Mouse (Mus musculus) midbrain, embryonic 12.5 days (tissue): Measurements from ENCODE around the gene Chmp2a. TPM values are rescaled to one million over a fixed set of nuclear protein-coding genes. Genes with fewer than 3 reads are reported as not detected.

Experiments
- ATAC-seq: fragments of 200-750 bp; cut with Nextera tagmentation; 2 replicates; pipeline ENCODE4 v1.8.0; 2017; ENCODE audit warnings: low read depth, moderate TSS enrichment, moderate library complexity; ENCODE audit not compliant: low FRiP score
- H3K27ac ChIP-seq: fragments of 300-500 bp; sonication (generic); replicated peaks from 2 replicates; pipeline ENCODE4 v1.5.1; 2016; ENCODE audit warnings: mild to moderate bottlenecking
- H3K27me3 ChIP-seq: fragments of 300-500 bp; sonication (generic); 2 replicates; pipeline ENCODE4 v1.6.1; 2016; ENCODE audit warnings: mild to moderate bottlenecking
- H3K36me3 ChIP-seq: fragments of 300-500 bp; sonication (generic); 2 replicates; pipeline ENCODE4 v1.6.1; 2016
- H3K4me1 ChIP-seq: fragments of 300-500 bp; sonication (generic); 2 replicates; pipeline ENCODE4 v1.6.1; 2016
- H3K4me2 ChIP-seq: fragments of 300-500 bp; sonication (generic); replicated peaks from 2 replicates; pipeline ENCODE4 v1.6.1; 2016; ENCODE audit warnings: mild to moderate bottlenecking, moderate library complexity
- H3K4me3 ChIP-seq: fragments of 300-500 bp; sonication (generic); 2 replicates; pipeline ENCODE4 v1.5.1; 2016; ENCODE audit warnings: mild to moderate bottlenecking
- H3K9ac ChIP-seq: fragments of 300-500 bp; sonication (generic); replicated peaks from 2 replicates; pipeline ENCODE4 v1.6.1; 2016; ENCODE audit warnings: mild to moderate bottlenecking, moderate library complexity
- H3K9me3 ChIP-seq: fragments of 300-500 bp; sonication (generic); 2 replicates; pipeline ENCODE4 v1.6.1; 2016; ENCODE audit warnings: mild to moderate bottlenecking
- WGBS: fragments of 180-500 bp; shearing (Covaris S2); methylation state at CpG from one replicate; pipeline ENCODE4 v1.1.7; 2016; 5-methylcytosine and 5-hydroxymethylcytosine counted together
- polyA plus RNA-seq: library from polyadenylated mRNA; unstranded; fragments of >200 nt; fragmentation: Nextera tagmentation; extraction: Ambion mirVana; gene quantifications from 2 replicates; pipeline ENCODE4 v1.2.1, GENCODE M21; 2016

Chmp2a gene
- polyA plus RNA-seq, 1 experiment from 2014 or later, result 150 TPM

DNA sequence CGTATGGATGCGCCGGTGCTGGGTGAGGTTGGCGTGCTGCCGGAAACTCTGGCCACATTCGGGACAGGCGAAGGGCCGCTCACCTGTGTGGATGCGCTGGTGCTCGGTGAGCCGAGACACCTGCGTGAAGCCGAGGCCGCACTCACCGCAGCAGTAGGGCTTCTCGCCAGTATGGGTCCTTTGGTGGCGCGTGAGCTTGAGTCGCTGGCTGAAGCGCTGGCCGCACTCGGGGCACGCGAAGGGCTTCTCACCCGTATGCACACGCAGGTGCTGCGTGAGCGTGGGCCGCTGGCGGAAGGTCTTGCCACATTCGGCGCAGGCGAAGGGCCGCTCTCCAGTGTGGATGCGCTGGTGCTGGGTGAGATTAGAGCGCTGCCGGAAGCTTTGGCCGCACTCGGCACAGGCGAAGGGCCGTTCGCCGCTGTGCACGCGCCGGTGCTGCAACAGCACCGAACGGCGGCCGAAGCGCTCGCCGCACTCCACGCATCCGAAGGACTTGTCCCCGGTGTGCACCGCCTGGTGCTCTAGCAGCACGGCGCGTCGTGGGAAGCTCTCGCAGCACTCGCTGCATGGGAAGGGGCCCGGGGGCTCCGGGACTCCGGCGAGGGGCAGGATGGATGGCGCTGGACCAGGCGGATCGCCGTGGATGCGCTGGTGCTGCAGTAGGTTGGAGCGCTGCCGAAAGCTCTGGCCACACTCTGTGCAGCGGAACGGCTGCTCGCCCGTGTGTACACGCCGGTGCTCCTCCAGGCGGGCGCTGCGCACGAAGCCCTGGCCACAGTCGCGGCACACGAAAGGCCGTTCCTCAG lies 9.0 kb upstream of the Chmp2a start:
- Histone ChIP-seq H3K36me3 (no peaks in the 10 kb centered on the region), H3K4me1 (peaks cover 22% of the 10 kb centered on the region), H3K9me3 (peaks cover 6% of the 10 kb centered on the region; the same call in 1 of the 2 replicates), H3K9ac (peak overlapping the region; percentile 67), H3K27me3 (peaks cover 53% of the 10 kb centered on the region), H3K4me2 (peak overlapping the region; percentile 87), H3K4me3 (peak overlapping the region; percentile 50), H3K27ac (no peak overlapping the region; the same call in 1 of the 2 replicates)
- peak; percentile 35 for ATAC-seq
- WGBS, result 6% methylated on average over 88 of the region's 88 CpGs

DNA sequence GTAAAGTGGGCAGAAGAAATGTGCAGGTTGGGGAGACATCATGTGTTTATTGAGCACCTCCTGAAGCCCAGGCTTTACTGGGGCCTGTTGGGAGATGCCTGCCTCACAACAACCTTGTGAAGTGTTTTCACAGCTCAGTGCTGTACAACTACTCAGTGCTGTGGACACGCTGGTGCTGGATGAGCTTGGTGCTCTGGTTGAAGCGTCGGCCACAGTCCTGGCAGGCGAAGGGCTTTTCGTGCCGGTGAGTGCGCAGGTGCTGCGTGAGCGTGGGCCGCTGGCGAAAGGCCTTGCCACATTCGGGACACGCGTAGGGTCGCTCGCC lies 8.5 kb upstream of the Chmp2a start:
- Histone ChIP-seq H3K9ac (peak overlapping the region; percentile 67; the same call in 1 of the 2 replicates), H3K4me3 (peak overlapping the region; percentile 50), H3K27me3 (peaks cover 53% of the 10 kb centered on the region), H3K27ac (no peak overlapping the region), H3K9me3 (peaks cover 6% of the 10 kb centered on the region; the same call in 1 of the 2 replicates), H3K4me1 (peaks cover 25% of the 10 kb centered on the region), H3K36me3 (no peaks in the 10 kb centered on the region), H3K4me2 (peak overlapping the region; percentile 87)
- 42% methylated on average over 16 of the region's 16 CpGs for WGBS
- ATAC-seq, result no peak

DNA sequence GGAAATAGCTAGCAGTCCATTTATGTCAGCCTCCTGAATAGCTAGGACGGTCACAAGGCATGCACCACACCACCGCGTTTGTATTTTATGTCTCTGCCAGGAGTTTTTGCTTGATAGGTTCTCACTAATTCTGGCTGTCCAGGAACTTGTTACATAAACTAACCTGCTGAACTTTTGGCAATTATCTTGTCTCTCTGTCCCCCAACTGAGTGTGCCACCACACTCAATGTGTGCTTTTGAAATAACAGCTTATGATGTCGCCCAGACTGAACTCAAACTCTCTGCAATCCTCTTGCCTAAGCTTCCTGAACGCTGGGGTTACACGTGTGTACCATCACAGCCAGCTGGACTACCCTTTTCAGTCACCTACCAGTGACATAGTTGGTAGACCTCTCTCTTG lies 7.9 kb upstream of the Chmp2a start:
- H3K4me3 ChIP-seq, result no peak overlapping the region

GRCm38 (mm10) chr7:13041256-13041655 lies 6.6 kb upstream of the Chmp2a start:
- H3K9me3 ChIP-seq, result peaks cover 6% of the 10 kb centered on the region; the same call in 1 of the 2 replicates
- H3K4me3 ChIP-seq, result no peak overlapping the region
- H3K4me1 ChIP-seq, result peaks cover 33% of the 10 kb centered on the region
- peaks cover 2% of the 10 kb centered on the region for H3K36me3 ChIP-seq
- ATAC-seq, result no peak
- H3K4me2 ChIP-seq, result no peak overlapping the region
- H3K9ac ChIP-seq, result no peak overlapping the region
- no peak overlapping the region for H3K27ac ChIP-seq
- WGBS, result 74% methylated on average over 1 of the region's 1 CpGs
- H3K27me3 ChIP-seq, result peaks cover 53% of the 10 kb centered on the region

More for the DNA sequence above, 7.9 kb upstream of the Chmp2a start:
- H3K4me2 ChIP-seq, result no peak overlapping the region
- ATAC-seq, result no peak
- peaks cover 6% of the 10 kb centered on the region; the same call in 1 of the 2 replicates for H3K9me3 ChIP-seq
- no peaks in the 10 kb centered on the region for H3K36me3 ChIP-seq
- peaks cover 25% of the 10 kb centered on the region for H3K4me1 ChIP-seq
- WGBS, result 78% methylated on average over 6 of the region's 6 CpGs
- peaks cover 53% of the 10 kb centered on the region for H3K27me3 ChIP-seq
- no peak overlapping the region for H3K27ac ChIP-seq
- no peak overlapping the region for H3K9ac ChIP-seq

- H3K4me3 ChIP-seq, result peak overlapping the region; percentile 81; the same call in 1 of the 2 replicates
- 83% methylated on average over 1 of the region's 1 CpGs for whole genome bisulfite sequencing
- H3K27me3 ChIP-seq, result peaks cover 37% of the 10 kb centered on the region
These were observed 4.6 kb upstream of the Chmp2a start for GRCm38 (mm10) chr7:13039181-13039580.

DNA sequence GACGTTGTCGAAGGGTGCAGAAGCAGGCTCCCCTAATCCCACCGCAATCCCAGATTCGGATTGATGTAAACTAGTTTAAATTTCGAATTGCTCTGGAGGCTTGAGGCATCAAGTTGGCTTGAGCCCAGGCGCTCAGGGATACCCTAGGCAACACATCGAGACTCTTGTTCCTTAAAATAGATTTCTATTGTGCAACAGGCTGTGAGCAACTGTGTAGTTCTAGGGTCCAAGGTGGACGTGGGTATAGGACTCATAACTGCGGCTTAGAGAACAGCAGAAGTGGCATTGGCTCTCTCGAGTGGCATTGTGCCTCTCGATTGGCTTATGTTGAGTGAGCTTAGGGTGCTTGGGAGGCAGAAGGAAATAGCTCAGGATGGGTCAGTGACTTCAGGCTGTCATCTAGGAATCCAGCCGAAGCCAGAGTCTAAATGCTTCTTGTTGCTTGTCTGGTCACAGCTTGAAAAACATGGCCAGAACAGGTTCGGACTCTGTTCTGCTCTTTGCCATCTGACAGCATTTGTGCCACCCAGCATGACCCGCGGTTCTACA lies 4.1 kb upstream of the Chmp2a start:
- Histone ChIP-seq H3K4me3 (peak overlapping the region; percentile 81), H3K9ac (peak overlapping the region; percentile 94), H3K27me3 (peaks cover 32% of the 10 kb centered on the region), H3K36me3 (peaks cover 16% of the 10 kb centered on the region), H3K27ac (peak overlapping the region; percentile 100), H3K4me1 (peaks cover 38% of the 10 kb centered on the region), H3K9me3 (peaks cover 6% of the 10 kb centered on the region; the same call in 1 of the 2 replicates), H3K4me2 (peak overlapping the region; percentile 79)
- no peak for ATAC-seq
- 30% methylated on average over 15 of the region's 15 CpGs for WGBS

More at GRCm38 (mm10) chr7:13039181-13039580, 4.6 kb upstream of the Chmp2a start:
- ATAC-seq, result no peak
- Histone ChIP-seq H3K4me1 (peaks cover 39% of the 10 kb centered on the region), H3K36me3 (peaks cover 16% of the 10 kb centered on the region), H3K9me3 (peaks cover 6% of the 10 kb centered on the region; the same call in 1 of the 2 replicates), H3K9ac (peak overlapping the region; percentile 94; the same call in 1 of the 2 replicates), H3K4me2 (peak overlapping the region; percentile 79), H3K27ac (no peak overlapping the region)

GRCm38 (mm10) chr7:13037901-13038555 lies 3.4 kb upstream of the Chmp2a start, which contains the start of gene Ube2m:
Gene Ube2m, minus strand, starts transcription at chr7:13038275.
- H3K27me3 ChIP-seq, result peaks cover 25% of the 10 kb centered on the region
- peak; percentile 92 for ATAC-seq
- H3K4me1 ChIP-seq, result peaks cover 38% of the 10 kb centered on the region
- peak within 1 kb of the TSS; percentile 100 for H3K27ac ChIP-seq
- peak within 1 kb of the TSS; percentile 81 for H3K4me3 ChIP-seq
- peak within 1 kb of the TSS; percentile 94 for H3K9ac ChIP-seq
- WGBS, result under 1% methylated on average over 65 of the region's 65 CpGs
- peaks cover under 1% of the 10 kb centered on the region; the same call in 1 of the 2 replicates for H3K9me3 ChIP-seq
- H3K36me3 ChIP-seq, result peaks cover 16% of the 10 kb centered on the region
- peak within 1 kb of the TSS; percentile 79 for H3K4me2 ChIP-seq

- Histone ChIP-seq H3K9me3 (no peaks in the 10 kb centered on the region), H3K4me3 (peak overlapping the region; percentile 81), H3K36me3 (peaks cover 21% of the 10 kb centered on the region), H3K4me1 (peaks cover 38% of the 10 kb centered on the region), H3K4me2 (peak overlapping the region; percentile 79), H3K9ac (peak overlapping the region; percentile 94), H3K27me3 (peaks cover 19% of the 10 kb centered on the region), H3K27ac (peak overlapping the region; percentile 100)
- peak; percentile 4 for ATAC-seq
- WGBS, result 0% methylated on average over 32 of the region's 33 CpGs
These were observed 2.8 kb upstream of the Chmp2a start for GRCm38 (mm10) chr7:13037366-13037765.

DNA sequence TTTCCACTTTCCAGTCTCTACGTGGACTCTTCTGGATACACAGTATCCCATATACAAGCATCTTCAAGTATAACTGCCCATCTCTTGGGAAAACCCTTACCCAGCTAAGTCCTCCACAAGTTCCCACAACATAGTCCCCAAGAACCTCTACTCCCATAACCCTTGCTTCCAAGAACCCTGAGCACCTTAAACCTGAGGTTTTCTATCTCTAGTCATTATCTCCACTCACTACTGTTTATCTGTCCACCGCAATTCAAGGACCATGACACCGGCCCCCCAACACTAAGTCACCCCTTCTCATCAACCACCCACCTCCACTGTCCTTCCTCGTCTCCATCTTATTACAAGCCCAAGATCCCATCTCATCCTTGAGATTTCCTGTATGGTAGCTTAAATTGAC lies 2.2 kb upstream of the Chmp2a start:
- H3K27me3 ChIP-seq, result peaks cover 13% of the 10 kb centered on the region
- peaks cover 38% of the 10 kb centered on the region for H3K4me1 ChIP-seq
- H3K4me3 ChIP-seq, result peak overlapping the region; percentile 81
- H3K4me2 ChIP-seq, result peak overlapping the region; percentile 79
- 49% methylated on average over 4 of the region's 4 CpGs for WGBS
- H3K9me3 ChIP-seq, result no peaks in the 10 kb centered on the region
- ATAC-seq, result no peak
- H3K27ac ChIP-seq, result 0 out of 2 replicates have a peak overlapping the region, but pooled peaks have one; percentile 100
- peaks cover 27% of the 10 kb centered on the region for H3K36me3 ChIP-seq
- peak overlapping the region; percentile 94 for H3K9ac ChIP-seq

DNA sequence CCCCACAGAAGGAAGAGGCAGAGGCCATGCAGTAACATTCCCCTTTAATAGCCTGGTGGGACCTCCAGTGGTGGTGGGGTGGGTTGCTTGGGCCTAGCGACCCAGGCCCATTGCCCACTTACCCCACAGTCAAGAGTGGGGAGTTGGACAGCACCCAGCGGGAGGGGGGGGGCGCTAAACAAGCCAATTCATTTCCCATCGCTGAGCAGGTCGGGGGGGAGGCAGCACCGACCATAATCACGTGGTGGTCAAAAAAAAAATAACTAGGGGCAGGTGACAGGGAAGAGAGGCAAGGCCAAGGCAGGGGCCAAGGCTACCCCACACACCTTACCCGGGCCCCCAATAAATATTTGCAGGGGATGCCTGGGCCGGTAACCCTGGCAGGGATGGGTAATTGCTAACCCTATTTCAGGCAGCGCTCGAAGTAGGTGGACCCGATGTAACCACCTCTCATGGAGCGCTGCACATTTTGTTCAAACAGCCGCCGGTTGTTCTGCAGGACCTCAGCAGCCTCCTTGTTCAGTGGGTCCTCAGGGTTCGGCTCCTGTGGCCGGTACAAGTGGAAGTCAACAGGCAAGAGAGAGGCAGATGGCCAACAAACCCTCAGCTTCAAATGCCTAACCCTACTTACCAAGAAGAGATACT lies 726 bp upstream of the Chmp2a start:
- H3K36me3 ChIP-seq, result peaks cover 42% of the 10 kb centered on the region
- H3K9ac ChIP-seq, result peak overlapping the region; percentile 71; the same call in 1 of the 2 replicates
- WGBS, result 86% methylated on average over 17 of the region's 17 CpGs
- H3K4me3 ChIP-seq, result peak overlapping the region; percentile 55
- peak overlapping the region; percentile 78 for H3K4me2 ChIP-seq
- H3K27ac ChIP-seq, result peak overlapping the region; percentile 90
- no peaks in the 10 kb centered on the region for H3K27me3 ChIP-seq
- peaks cover 38% of the 10 kb centered on the region for H3K4me1 ChIP-seq
- ATAC-seq, result peak; percentile 0; the same call in 1 of the 2 replicates
- no peaks in the 10 kb centered on the region for H3K9me3 ChIP-seq

GRCm38 (mm10) chr7:13033451-13034147 lies 1.0 kb downstream of the Chmp2a start:
- peak overlapping the region; percentile 55 for H3K4me3 ChIP-seq
- peaks cover 59% of the 10 kb centered on the region for H3K36me3 ChIP-seq
- H3K27me3 ChIP-seq, result no peaks in the 10 kb centered on the region
- H3K4me1 ChIP-seq, result peaks cover 29% of the 10 kb centered on the region
- no peak for ATAC-seq
- H3K4me2 ChIP-seq, result peak overlapping the region; percentile 78
- peak overlapping the region; percentile 90 for H3K27ac ChIP-seq
- WGBS, result 54% methylated on average over 13 of the region's 13 CpGs
- no peaks in the 10 kb centered on the region for H3K9me3 ChIP-seq
- peak overlapping the region; percentile 71 for H3K9ac ChIP-seq
